Mouse (Mus musculus): Measurements from ENCODE around the gene Cep97. TPM values are rescaled to one million over a fixed set of nuclear protein-coding genes. Genes with fewer than 3 reads are reported as not detected.
A peak's percentile ranks its signal among the peaks of the same experiment; 100 is the strongest.

The Cep97 gene
- polyA plus RNA-seq, 1 experiment from 2014 or later: 8.5 TPM

DNA sequence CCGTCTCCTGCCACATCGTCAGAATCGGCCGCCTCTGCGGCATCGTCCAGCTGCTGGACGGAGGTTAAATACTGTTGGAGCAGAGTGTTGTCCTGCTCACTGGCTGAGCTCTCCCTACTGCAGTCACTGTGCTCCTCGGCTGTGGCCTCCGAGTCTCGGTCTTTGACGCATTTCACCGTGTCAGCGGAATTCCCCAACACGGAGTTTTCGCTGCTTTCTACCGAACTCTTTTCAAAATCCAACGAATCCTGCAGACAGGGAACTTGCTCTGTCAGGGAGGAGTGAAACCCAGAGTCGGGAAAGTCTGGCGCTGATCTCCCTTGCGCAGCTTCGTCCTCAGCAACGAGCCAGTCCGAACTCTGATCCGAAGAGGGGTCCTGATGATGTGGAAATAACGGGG is 29.3 kb downstream of the Cep97 start:
- WGBS: 93% methylated on average over 25 of the region's 25 CpGs
- DNase-seq (ENCODE audit: low spot score) (no peak), ATAC-seq (replicated peaks; ENCODE audit: low FRiP score, low read depth) (no peak)
- Histone ChIP-seq H3K27ac (no peak overlapping the region), H3K4me3 (replicated peaks; ENCODE audit: low read depth, low read length) (no peak overlapping the region), H3K4me2 (ENCODE audit: low read length) (no peak overlapping the region), H3K27me3 (ENCODE audit: insufficient read depth, low read length) (no peaks in the 10 kb centered on the region), H3K36me3 (ENCODE audit: insufficient read depth, low read length) (peaks cover 15% of the 10 kb centered on the region; the same call in 1 of the 2 replicates), H3K4me1 (replicated peaks; ENCODE audit: insufficient read depth, low read length) (no peaks in the 10 kb centered on the region), H3K9ac (ENCODE audit: low read depth, low read length) (no peak overlapping the region), H3K9me3 (replicated peaks; ENCODE audit: low read length) (no peaks in the 10 kb centered on the region)
- TF ChIP-seq CTCF (IDR thresholded peaks at IDR 0.05; ENCODE audit: low read depth): no peak

DNA sequence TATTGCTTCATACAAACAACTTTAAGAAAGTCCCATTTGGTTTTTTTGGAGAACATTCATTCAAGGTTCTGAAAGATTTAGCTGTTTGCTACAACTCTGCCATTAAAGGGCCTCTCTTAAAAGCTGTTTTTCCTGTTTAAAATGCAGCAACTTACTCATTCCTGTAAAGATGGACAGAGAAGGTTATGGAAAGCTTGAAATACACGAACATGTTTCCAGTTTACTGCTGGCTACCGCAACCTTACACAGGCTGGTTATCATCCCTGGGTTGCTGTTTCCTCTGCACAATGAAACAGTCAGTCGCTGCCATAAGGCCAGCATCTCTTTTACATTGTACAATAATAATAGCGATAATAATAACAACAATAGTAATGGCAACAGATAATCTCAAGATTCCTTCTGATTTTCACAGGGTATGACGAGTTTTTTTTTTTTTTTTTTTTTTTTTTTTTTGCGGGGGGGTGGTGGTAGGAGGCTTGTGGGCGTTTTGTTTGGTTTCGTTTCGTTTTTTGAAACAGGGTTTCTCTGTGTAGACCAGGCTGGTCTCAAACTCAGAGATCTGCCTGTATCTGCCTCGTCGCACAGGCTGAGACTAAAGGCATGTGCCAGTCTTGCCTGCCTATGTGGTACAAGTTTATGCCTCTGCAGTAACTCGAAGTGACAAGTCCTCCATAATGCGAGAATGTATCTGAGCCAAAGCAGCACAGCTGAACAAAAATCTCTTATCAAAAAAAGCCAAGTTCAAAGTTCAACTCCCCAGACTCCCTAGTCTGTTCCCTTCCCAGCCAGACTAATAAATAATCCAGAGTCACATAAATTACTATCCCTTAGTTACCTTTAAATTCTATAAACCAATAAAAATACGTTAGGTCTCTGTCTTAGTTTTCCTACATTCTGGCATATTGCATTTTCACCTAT is 32.6 kb downstream of the Cep97 start:
- Histone ChIP-seq H3K36me3 (ENCODE audit: insufficient read depth, low read length) (peaks cover 11% of the 10 kb centered on the region; the same call in 1 of the 2 replicates), H3K4me2 (ENCODE audit: low read length) (no peak overlapping the region), H3K4me1 (replicated peaks; ENCODE audit: insufficient read depth, low read length) (no peaks in the 10 kb centered on the region), H3K27ac (0 out of 2 replicates have a peak overlapping the region, but pooled peaks have one; percentile 10), H3K4me3 (replicated peaks; ENCODE audit: low read depth, low read length) (no peak overlapping the region), H3K27me3 (ENCODE audit: insufficient read depth, low read length) (no peaks in the 10 kb centered on the region), H3K9ac (ENCODE audit: low read depth, low read length) (no peak overlapping the region), H3K9me3 (replicated peaks; ENCODE audit: low read length) (no peaks in the 10 kb centered on the region)
- no peak for TF ChIP-seq CTCF (IDR thresholded peaks at IDR 0.05; ENCODE audit: low read depth)
- WGBS: 72% methylated on average over 14 of the region's 14 CpGs
- DNase-seq (ENCODE audit: low spot score): no peak
- ATAC-seq (replicated peaks; ENCODE audit: low FRiP score, low read depth): no peak

DNA sequence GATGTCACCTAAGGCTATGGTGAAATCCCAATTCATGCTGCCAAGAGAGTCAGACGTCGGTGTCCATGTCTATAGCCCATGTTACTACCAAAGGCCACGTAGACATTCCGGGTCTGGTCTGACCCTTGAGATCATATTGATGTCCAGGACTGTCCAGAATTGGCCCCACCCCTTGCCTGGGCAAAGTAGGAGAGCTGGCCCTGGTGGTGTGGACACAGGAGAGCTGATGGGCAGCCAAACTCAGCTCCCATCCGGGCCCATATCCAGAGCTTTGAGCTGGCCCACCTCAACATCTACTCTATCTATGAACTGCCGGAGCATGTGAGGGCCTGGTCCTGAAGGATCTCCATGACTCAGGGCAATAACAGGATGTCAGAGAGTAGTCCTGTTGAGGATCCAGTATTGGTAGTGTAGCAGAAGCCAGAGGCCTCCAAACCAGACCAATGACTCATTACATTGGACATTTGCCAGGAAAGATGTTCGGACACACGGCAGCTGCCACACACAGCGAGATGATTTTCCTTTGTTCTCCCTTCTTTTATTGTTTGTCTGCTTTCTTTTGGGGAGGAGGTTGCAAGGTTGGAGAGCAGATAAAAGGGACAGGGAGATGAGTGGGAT is 36.2 kb downstream of the Cep97 start:
- no peak for TF ChIP-seq CTCF (IDR thresholded peaks at IDR 0.05; ENCODE audit: low read depth)
- no peaks in the 10 kb centered on the region for H3K4me1 ChIP-seq (replicated peaks; ENCODE audit: insufficient read depth, low read length)
- no peaks in the 10 kb centered on the region for H3K36me3 ChIP-seq (ENCODE audit: insufficient read depth, low read length)
- DNase-seq (ENCODE audit: low spot score) (no peak), ATAC-seq (replicated peaks; ENCODE audit: low FRiP score, low read depth) (no peak)
- H3K27ac ChIP-seq: no peak overlapping the region
- no peak overlapping the region for H3K4me2 ChIP-seq (ENCODE audit: low read length)
- WGBS: 76% methylated on average over 9 of the region's 9 CpGs
- H3K9ac ChIP-seq (ENCODE audit: low read depth, low read length): no peak overlapping the region
- H3K27me3 ChIP-seq (ENCODE audit: insufficient read depth, low read length): no peaks in the 10 kb centered on the region
- H3K9me3 ChIP-seq (replicated peaks; ENCODE audit: low read length): no peaks in the 10 kb centered on the region
- no peak overlapping the region for H3K4me3 ChIP-seq (replicated peaks; ENCODE audit: low read depth, low read length)

DNA sequence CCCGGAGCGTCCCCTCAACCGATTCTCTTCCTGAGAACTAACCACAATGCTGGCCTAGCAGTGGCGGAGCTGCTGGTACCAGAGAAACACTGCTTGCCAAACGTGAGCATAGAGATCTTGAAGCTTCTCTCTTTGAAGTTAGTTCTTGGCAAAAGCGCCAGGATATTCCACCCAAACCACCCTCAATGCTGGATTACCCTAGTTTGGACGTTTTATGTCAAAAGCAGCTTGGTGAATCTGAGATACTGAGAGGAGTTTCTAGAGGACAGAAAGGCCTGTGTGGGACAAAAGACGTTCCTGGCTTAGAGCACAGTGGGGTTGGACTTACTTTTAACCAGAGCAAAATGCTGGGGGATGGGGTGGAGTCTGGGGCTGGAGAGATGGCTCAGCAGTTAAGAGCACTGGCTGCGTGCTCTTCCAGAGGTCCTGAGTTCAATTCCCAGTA is 39.0 kb downstream of the Cep97 start:
- Histone ChIP-seq H3K9ac (ENCODE audit: low read depth, low read length) (peak overlapping the region; percentile 78), H3K4me3 (replicated peaks; ENCODE audit: low read depth, low read length) (peak overlapping the region; percentile 74), H3K27ac (peak overlapping the region; percentile 87), H3K36me3 (ENCODE audit: insufficient read depth, low read length) (no peaks in the 10 kb centered on the region), H3K27me3 (ENCODE audit: insufficient read depth, low read length) (no peaks in the 10 kb centered on the region), H3K9me3 (replicated peaks; ENCODE audit: low read length) (no peaks in the 10 kb centered on the region), H3K4me1 (replicated peaks; ENCODE audit: insufficient read depth, low read length) (no peaks in the 10 kb centered on the region), H3K4me2 (ENCODE audit: low read length) (peak overlapping the region; percentile 88)
- DNase-seq (ENCODE audit: low spot score) (no peak), ATAC-seq (replicated peaks; ENCODE audit: low FRiP score, low read depth) (no peak)
- 0 out of 2 replicates have a peak, but pooled peaks have one; percentile 20 for TF ChIP-seq CTCF (IDR thresholded peaks at IDR 0.05; ENCODE audit: low read depth)
- 6% methylated on average over 9 of the region's 9 CpGs for WGBS

DNA sequence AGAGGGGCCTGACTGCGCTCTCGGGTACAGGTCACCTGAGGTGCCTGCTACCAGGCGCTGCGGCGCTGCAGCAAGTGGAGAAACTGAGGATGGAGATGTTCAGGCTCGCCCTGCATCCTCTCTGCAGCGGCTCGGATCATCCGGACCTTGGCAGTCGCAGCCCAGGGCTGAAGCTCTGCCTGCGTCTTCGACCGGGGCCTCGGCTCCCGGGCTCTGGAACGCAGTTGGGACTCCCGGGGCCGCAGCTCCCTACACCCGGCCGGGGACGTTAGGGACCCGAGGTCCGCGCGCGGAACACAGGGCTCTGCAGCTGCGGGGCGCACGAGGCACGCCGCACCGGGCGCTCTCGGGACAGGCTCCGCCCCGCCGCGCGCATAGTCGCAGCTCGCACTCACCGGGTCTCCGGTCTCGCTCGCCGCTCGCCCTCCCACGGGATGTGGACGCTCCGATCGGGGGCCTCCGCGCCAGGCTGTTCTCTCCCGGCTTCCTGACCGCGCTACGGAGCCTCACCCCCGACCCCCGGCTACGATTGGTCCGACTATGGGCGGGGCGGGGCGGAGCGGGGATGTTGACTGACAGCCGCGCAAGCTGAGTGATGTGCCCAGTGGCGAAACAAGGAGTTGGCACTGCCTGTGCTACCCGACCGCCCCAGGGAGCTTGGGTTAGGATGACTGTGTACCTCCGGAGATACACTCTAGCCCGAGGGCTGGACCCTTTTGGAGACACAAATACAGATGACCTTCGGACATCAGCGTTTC is 39.6 kb downstream of the Cep97 start, which contains the start of gene Nxpe3:
Gene Nxpe3, minus strand, starts transcription at position 393 of the 758 bp plus-strand sequence.
- TF ChIP-seq CTCF (IDR thresholded peaks at IDR 0.05; ENCODE audit: low read depth): peak; percentile 29; the same call in 1 of the 2 replicates

DNA sequence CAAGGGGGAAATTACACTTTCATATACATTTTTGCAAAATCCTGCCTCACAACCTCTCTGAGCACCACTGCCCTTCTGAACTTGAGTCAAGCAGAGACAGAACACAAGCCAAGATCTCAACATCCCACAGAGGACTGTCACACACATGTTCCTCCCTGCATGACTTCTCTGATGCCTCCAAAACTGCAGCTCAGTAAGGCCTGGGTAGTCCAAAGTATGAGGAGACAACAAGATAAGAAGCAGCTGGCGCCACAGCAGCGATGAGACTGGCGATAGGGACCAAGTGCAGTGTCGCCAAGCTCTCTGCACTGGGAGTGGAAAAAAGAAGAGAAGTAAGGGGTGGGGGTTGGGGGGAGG is 40.1 kb downstream of the Cep97 start:
- peak; percentile 58 for DNase-seq (ENCODE audit: low spot score)
- Histone ChIP-seq H3K9ac (ENCODE audit: low read depth, low read length) (peak overlapping the region; percentile 78), H3K36me3 (ENCODE audit: insufficient read depth, low read length) (no peaks in the 10 kb centered on the region), H3K27ac (peak overlapping the region; percentile 87), H3K4me2 (ENCODE audit: low read length) (peak overlapping the region; percentile 88), H3K4me3 (replicated peaks; ENCODE audit: low read depth, low read length) (peak overlapping the region; percentile 74), H3K4me1 (replicated peaks; ENCODE audit: insufficient read depth, low read length) (no peaks in the 10 kb centered on the region), H3K27me3 (ENCODE audit: insufficient read depth, low read length) (no peaks in the 10 kb centered on the region), H3K9me3 (replicated peaks; ENCODE audit: low read length) (no peaks in the 10 kb centered on the region)
- no peak; the same call in none of the 2 replicates for ATAC-seq (replicated peaks; ENCODE audit: low FRiP score, low read depth)
- WGBS: 1% methylated on average over 4 of the region's 4 CpGs
- no peak for TF ChIP-seq CTCF (IDR thresholded peaks at IDR 0.05; ENCODE audit: low read depth)

More for the DNA sequence above, 39.6 kb downstream of the Cep97 start, which contains the start of gene Nxpe3:
- Histone ChIP-seq H3K36me3 (ENCODE audit: insufficient read depth, low read length) (no peaks in the 10 kb centered on the region), H3K4me1 (replicated peaks; ENCODE audit: insufficient read depth, low read length) (no peaks in the 10 kb centered on the region), H3K9ac (ENCODE audit: low read depth, low read length) (peak within 1 kb of the TSS; percentile 78), H3K27me3 (ENCODE audit: insufficient read depth, low read length) (no peaks in the 10 kb centered on the region), H3K4me3 (replicated peaks; ENCODE audit: low read depth, low read length) (peak within 1 kb of the TSS; percentile 74), H3K4me2 (ENCODE audit: low read length) (peak within 1 kb of the TSS; percentile 88), H3K9me3 (replicated peaks; ENCODE audit: low read length) (no peaks in the 10 kb centered on the region), H3K27ac (peak within 1 kb of the TSS; percentile 87)
- WGBS: under 1% methylated on average over 74 of the region's 74 CpGs
- DNase-seq (ENCODE audit: low spot score): peak; percentile 87
- ATAC-seq (replicated peaks; ENCODE audit: low FRiP score, low read depth): peak; percentile 96

Measured in kidney, postnatal 0 days (tissue).